Mouse (Mus musculus) yolk sac, embryonic 10.5 days (tissue): ENCODE results near the gene Lrba.
A peak's percentile ranks its signal among the peaks of the same experiment; 100 is the strongest.

Experiments
- DNase-seq: peaks from one replicate; pipeline ENCODE4 v3.0.0-alpha.2; 2017; ENCODE audit warnings: low spot score

Lrba gene

DNA sequence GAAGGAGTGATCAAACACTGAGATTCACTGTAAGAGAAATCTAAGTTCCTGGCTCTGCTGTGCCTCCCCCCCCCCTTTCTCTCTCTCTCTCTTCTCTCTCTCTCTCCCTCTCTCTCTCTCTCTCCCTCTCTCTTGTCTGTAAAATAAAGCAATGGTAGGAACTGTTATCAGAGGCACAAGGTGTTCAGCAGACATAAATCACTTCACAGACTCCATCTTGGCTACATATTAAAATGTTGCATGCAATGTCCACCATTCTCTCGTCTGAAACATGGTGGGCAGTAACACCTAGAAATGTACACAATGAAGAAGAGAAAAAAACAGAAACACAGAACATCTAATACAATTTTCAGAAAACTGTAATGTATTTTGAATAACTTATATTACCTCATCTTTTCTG, 534.9 kb downstream of the Lrba start:
- DNase-seq, result no peak

DNA sequence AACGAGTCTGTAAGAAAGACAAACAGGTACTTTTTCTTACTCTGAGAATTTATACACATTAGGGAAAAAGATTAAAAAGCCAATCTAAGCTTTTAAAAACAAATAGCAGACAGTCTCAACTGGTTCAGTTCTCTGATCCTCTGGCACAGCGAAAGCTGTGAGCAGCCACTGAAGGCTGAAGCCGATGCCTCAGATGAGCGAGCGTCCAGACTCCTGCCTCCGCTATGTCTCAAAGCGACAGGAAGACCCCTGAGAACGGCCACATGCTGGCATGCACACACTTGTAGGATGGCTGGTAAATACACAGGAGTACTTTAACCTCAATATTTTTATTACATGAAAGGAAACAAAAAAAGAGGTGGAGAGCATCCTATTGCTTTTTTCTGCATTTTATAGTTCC, 535.4 kb downstream of the Lrba start:
- DNase-seq, result no peak

DNA sequence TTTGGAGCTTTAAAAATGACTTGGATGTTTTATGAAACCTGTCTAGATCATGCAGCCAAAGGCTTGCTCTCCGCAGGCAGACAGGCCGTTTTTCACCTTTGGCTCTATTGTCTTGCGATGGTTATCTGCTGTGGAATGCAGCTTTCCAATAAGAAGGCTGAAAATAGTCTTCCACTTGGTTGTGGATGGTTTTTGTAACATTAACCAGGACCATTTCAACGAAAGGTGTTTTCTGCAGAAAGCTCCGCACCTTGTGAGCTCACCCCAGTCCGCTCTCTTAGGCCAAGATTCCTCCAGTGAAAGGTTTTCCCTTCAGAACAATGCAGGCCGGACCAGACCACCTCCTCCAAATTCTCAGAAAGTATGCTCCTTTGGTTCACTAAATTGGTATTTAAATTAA, 536.0 kb downstream of the Lrba start:
- peak; percentile 16 for DNase-seq

DNA sequence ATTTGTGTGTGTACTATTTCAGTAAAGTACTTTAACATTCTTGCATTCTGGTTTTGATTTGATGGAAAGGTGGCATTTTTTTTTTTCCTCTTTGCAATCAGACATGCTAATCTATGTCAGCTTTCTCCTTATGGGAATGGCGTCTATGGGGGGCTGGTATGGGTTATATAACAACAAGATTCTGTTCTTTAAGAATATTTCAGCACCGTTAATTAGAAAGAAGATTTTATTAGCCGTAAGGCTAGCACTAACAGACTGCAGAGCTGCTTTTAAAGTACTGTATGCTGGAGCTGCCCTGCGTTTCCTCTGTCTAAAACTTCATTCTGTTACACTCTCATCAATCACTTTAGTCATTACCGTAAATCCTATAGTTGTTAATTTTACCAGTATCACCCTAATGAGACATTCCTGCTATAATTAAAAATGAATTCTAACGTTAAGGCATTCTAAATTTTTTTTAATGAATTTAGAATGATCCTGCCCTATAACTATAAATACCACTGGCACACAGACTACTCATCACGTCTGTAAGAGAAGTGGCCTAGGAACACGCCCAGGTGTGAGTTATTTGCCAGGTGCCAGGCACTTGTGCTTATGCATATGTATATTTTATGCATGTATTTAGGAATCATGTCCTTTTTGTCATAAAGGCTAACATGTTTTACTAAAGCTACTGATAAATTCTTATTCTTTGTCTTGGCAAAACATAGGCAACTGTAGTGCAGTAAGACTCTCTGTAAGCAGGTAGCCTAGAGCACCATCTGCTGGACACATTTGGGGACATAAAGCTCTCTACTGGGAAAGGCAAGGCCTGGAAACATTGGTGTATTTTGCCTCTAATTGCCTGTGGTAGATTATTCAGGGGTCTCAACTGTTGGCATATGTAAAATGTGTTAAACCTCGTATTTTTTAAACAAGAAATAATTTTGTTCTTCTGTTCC, 536.9 kb downstream of the Lrba start:
- DNase-seq, result peak; percentile 68

DNA sequence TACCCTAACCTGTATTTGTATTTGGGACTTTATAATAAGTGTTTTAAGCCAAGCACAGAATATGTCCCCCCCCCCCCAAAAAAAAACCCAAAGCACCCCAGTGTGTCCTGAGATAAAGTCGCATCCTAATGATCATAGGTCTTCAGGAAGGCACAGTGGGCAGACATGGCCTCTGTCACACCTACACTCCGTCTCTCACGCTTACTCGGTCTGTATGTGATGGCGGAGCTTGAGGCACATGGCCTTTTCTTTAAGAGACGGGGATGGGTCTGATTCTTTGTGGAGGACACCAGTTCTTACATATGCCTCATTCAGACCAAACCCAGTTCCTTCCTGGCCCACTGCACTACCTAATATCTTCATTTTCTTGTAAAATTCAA, 537.5 kb downstream of the Lrba start:
- no peak for DNase-seq

DNA sequence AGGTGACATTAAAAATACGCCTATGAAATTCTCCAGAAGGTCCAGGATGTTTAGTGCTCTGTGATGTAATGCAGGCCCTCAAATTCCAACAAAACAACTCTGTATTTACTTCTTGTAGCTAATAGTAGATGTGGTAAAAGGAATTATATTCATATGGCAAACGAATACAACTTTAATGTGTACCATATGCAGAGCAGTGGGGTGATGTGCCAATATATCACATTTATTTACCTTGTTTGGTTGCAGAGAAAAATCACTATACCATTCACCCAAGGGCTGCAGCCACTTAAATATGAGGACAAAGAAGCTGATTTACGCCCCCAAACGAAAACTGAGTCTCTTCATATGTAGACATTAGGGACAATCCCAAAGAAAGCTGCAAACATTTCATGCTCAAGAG, 538.0 kb downstream of the Lrba start:
- no peak for DNase-seq

DNA sequence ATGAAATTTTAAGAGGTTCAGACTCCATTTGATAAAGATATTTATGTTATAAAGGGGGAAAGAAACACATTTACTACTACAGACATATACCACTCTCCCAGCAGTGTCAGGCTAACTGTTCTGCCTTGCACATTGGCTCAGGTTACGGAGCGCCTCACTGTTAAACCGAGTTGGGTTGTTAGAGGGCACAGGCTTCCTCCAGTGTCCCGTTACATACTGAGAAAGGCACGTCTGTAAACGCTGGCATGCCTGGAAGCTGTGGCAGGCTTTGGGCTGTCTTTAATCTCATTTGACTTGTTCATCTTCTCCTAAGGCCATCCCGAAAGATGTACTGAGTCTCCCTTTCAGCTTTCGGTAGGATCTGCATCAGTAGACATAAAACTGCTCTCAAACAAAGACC, 544.1 kb downstream of the Lrba start:
- peak; percentile 30 for DNase-seq

DNA sequence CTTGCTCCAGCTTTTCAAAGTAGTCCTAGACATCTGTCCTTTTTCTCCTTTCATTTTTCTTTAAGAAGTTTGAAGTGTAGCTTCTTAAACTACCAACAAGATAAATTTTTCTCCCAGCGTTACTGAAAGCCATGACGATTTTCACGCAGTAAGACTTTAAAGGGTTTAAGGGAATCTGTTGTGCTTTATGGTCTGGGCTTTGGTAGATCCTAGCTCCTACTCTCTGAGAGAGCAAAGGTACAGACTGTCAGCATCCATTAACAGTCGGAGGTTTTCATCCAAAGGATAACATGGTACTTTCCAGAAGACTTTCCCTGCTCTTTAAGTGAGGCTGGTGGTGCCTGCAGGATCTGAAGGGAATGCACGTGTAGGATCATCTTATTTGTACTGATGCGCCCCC, 544.5 kb downstream of the Lrba start:
- DNase-seq, result no peak

DNA sequence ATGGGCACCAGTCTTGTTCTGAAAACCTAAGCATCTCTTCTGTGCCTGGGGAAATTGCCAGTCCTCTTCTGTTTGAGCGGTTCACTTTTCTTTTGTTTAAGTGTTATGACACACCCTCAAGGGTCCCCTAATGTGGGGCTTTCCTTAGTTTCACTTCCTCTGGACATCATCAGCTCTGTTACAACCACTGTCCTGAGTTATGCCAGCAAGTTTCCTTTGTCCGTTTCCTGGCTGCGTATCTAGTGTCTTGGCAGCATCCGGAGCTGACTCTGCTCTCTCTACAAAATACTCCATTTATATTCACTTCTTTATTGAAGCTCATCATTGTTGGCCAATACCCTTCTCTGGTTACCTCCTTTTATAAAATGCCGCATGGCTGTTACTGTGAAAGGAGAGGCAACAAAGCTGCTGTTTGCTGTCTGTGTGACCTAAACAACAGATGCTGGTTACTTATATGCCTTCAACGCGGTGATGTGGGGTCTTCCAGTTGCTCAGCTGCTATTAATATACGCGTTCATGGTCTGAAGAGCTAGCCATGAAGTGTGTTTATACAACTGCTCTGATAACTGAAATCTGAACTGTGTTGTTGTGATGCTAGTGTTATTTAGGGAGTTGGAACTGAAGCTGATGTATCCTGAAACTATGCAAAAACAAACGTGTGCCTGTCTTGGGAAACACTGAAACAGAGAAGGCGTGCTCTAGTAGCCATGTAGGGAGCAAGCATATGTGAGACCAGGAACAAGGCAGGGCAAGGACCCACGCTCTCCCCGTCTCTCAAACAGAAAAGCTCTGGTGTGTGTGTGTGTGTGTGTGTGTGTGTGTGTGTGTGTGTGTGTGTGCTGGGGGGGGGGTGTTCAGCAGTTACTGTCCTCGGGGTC, 550.3 kb downstream of the Lrba start:
- DNase-seq, result no peak

DNA sequence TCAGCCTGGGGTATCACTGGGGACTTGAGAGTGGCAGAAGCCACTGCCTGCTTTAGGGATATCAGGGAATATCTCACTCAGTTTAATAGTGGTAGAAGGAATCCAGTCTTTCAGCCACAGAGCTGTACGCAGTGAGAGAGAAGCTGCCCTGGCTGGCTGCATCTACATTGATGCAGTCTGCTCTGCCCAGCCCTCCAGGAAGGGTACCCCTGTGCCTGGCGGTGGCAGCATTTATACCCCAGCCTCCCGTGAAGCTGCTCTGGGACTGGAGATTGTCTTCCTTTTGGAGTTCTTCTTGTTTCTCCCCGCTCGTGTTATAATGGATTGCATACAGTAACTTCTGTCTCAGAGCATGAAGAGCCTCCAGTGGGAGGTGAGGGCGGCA, 551.0 kb downstream of the Lrba start:
- DNase-seq, result no peak

DNA sequence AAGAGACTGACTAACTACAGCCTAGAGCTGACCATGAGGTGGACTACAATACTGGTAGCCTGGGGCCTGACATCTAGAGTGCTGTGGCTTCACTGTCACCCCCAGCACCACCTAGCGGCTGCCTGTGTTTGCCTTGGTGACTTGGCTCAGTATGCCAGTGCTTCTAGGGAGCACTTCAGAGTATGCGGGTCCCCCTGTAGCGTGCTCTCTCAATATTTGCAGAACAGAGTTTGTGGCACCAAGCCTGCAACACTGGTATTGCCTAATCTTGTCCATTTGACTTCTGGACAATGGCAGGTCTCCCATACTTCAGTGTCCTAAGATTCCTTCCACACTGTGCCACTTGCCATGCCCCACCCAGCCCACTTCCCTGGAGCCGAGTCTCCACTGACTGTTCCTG, 555.2 kb downstream of the Lrba start:
- no peak for DNase-seq

DNA sequence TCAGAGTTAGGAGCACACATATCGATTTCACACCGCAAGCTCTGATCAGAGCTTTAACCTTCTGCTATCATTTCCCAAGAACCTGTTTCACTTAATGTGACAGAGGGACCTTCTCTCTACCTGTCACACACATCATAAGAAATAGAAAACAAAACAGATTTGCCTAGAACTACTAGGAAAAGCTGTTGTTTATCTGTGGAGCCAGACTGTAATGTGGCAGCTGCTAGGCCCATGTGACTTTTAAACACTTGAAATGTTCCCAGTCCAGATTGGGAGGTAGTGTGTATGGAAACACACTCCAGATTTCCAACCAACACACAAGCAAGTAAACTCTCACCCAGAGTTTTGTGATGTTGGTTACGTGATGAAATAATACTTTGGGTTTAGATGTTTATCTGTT, 559.6 kb downstream of the Lrba start:
- DNase-seq, result no peak

DNA sequence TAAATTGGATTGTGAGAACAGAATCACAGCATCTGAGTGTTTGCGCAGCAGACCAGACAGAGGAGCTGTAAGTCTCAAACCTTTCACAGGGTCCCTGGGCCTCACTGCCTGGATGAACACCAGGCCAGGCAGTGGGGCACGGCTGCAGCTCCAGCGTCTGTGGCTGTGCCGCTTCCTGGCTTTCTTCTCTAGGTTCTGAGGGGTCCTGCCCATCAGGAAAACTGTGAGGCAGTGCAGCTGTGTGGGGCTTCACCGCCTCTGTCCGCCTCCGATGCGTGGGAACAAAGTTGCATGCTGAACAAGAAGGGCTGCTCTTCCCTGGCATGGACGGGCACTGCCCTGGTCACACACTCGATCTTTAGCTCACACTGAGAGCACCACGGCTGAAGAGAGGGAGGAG, 560.5 kb downstream of the Lrba start:
- no peak for DNase-seq

DNA sequence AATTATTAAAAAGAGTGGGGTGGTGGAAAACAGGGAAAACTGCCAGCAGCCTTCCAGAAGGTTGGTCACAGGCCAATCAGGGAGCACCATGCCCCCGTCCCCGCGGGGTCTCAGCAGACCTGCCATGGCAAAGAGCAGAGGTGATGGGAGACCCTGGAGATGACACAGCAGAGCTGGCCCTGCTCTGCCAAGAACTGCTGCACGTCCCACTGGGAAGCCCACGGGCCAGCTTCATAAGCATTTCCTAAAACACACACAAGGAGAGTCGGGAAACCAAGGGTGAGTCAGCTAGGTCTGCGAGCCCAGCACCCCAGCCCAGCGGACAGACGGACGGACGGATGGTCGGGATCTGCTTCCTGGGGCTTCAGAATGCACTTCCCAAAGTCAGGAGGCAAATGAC, 561.8 kb downstream of the Lrba start:
- no peak for DNase-seq

DNA sequence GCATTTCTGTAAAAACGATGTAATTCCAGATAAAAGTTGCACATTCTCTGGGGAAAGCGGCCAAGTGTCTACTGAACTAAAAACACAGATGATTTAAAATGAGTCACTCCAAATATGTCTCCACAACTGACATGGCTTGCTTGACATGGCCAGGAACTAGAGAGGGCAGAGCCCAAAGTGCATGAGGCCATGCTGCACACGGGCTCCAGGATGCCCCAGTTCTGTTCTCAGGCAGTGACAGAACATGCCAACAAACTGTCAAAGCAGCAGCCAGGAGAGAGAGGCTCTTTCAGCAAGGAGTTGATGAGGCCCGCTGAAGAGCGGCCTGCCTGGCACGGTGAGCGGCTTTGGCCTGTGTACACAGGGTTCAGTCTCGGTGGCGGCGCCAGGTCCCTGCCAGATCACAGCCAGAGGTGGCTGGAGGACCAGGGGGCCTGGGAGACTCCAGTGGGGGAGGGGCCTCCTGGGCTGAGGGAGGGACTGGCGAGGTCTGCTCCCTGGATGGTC, 562.4 kb downstream of the Lrba start:
- DNase-seq, result peak; percentile 40

DNA sequence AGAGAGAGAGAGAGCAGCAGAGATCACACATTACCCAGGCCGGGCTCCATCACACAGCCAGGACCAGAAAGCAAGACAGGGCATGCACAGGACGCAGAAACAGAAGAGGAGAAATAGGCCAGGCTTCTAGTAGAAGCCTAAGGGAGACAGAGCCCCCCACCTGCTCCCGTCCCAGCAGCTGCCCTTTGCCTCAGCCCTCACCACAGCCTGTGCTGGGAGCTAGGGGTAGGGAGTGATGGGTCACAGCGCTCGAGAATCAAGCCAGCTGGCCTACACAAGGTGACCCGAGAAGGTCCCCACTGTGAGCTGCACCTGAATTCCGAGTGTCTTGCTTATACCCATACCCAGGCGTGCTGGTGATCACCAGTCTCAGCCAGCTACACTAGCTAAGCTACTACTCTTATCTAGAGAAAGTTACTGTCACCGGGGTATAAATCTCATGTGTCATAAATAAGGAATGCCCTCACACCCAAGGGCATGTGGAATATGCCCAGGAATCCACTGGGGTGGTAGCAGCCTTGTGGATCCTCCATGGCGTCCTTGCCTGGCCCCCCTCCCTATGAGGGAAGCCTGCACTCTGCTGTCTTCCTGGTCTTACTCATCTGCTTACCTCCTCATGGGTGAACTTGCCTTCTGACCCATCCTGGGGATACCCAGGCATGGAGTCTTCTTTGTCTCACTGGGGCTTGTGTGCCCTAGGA, 563.1 kb downstream of the Lrba start:
- DNase-seq, result no peak

DNA sequence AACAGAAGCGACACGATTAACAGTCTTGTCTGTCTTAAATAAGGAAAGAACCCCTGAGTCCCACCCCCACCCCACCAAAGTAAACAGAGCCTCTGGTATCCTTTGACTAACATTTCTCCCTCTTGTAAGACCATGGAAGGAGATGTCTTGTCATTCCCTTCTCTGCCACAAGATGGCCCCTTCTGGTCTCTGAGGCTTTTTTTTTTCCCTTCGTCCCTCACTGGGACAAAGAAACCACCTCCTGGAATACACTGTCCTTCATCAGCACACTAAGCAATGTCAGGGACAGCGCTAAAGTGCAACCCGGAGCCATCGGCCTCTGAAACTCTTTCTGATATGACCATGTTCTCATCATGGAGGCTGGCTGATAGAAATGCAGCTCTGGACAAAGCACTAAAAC, 564.2 kb downstream of the Lrba start:
- DNase-seq, result peak; percentile 32

DNA sequence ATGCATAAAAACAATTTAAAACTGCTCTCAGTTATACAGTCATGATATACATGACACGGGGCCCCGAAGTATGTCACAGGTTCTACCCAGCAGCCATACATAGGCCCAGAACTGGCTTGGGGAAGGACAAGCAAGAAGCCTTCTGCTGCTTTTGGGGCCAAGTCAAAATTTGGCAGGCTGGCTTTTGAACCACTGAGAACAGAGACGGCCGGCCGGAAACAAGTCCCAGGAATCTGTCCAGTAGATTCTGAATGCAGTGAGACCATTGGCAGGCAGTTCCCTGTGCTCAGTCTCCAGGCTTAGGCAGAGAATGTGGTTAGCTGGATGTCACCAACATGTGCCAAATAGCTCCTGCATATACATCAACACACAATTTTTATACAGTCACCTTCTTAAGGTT, 565.3 kb downstream of the Lrba start:
- DNase-seq, result no peak

DNA sequence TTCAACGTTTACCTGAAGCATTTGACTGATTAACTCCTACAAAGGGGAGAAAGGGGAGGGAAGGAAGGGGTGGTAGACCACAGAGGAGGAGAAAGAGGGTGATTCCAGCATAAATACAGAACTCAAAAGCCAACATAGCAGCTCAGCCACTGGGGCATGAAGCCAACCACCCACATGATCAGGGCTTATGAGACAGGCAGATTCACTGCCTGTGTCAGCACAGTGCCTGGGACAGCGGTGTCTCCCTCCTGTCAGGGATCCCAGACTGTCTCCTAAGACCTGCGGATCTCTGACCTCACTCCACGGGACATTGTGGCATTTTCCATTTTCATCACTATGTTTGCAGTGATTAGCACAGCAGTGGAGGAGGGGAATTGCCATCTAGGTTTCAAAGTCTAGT, 568.8 kb downstream of the Lrba start:
- DNase-seq, result no peak

DNA sequence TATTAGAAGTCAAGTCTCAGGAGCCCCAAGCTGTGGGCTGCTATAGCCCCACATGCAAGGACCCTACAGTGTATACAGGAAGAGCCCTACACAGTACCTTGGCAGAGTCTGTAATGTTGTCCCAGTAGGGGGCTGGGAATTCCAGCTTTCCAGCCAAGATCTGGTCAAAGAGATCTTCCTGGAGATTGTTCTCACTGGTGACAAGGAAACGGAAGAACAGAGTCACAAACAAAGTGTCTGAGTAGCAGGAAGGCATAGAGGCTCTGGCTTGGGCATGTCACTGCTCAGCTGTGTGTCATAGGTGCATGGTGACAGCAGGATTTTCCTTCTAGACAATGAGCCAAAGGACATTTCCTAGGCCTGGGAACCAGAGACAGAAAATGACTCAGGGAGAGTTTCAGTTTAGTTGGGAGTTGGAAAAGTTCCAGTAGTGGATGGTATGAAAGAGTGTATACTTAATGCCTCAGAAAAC, 569.3 kb downstream of the Lrba start:
- no peak for DNase-seq

DNA sequence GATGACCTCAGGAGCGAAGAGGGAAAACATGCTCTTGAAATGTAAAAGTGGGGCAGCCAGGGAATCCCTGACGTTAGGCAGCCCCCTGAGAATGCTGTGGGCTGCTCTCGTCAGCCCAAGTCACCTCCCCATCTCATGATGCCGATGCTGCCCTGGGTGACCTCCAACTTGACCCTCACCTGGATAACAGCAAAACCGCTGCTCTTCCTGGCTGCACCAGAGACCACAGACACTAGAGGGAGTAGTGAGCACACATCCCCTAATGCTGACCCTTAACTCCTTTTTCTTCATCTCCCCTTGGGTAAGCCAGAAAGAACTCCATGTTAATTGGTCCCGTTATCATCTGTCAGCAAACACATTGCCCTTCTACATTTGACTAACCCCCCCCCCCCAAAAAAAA, 572.2 kb downstream of the Lrba start:
- DNase-seq, result no peak

DNA sequence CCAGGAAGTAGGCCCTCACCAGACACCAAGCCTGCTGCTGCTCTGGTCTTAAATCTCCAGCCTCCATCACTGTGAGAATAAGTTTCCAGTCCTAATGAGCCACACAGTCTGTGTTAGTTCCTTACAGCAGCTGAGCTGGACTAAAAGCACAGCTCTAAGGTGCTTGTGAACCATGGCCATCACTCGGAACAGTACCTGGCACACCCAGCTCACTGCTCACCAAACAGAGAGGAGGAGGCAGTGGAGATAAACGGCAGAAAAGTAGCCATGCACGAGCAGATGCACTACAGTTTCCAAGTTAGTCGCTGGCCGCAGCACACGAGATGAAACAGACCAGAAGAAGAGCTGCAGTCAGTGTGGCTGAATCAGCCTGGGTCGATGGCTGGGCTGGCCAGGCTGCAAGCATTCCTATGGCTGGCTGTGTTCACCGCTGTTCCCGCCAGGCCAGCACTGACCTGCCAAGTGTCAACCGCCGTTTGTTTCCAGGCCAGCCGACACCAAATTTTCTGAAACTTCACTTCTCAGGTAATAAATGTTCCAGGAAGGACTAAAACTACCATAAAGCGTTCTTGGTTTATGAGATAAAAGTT, 573.5 kb downstream of the Lrba start:
- DNase-seq, result no peak
